Mouse (Mus musculus) retina, adult 2 months (tissue): ENCODE results near the gene Mre11a.

Experiments used
- DNase-seq: peaks from one replicate; pipeline ENCODE4 v3.0.0-alpha.2; 2012; ENCODE audit warnings: low read depth, low spot score

Gene Mre11a

DNA sequence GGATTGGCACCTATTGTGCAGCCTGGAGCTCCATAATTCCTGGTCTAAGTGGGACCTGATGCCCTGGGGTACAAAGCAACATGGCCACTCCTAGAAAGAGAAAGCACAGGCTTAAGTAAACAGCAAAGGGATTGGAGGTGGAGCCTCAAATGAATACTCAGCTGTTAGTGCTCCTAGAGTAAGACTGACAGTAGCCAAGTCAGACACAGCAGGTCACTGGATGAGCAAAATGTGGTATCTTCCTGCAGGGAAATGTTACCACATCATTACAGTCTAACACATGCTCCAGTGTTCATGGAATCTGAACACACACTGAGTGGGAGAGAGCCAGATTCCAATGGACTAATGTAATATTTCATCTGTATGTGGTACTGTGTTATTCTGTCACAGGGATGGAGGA is 36.9 kb downstream of the Mre11a start:
- DNase-seq: no peak

DNA sequence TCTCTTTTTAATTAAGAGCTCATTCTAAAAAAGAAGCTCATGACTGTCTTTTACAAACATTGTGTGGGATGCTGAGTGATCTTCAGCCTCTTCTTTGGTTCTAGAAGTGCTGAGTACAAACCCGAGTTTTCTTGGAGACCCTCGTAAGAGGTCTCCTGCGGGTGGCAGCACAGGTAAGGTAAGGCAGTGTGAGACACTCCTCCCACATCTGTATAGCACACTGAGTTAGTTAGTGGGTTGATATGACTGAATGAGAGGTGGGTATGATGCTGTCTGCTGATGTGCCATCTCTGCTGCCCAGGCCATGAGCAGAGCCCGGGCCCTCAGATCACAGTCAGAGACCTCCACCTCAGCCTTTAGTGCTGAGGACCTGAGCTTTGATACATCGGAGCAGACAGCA is 40.4 kb downstream of the Mre11a start:
- DNase-seq: no peak

DNA sequence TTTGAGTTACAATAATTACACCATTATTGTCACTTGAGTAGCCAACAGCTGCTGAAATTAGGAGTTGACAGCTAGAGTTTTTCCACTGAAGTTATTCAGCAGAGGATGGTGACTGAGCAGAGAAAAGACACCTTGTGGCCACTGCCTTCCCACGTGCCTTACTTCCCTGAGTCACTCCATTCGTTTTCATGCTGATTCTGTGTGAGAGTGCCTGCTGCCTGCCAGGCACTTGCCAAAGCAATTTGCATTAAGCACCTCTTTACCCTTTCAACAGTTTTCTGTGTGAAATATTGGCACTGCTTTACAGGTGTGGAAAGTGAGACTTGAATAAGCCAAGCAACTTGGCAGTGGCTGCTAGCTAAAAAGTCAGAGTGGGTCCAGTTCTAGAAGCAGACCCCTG is 43.4 kb downstream of the Mre11a start:
- no peak for DNase-seq

DNA sequence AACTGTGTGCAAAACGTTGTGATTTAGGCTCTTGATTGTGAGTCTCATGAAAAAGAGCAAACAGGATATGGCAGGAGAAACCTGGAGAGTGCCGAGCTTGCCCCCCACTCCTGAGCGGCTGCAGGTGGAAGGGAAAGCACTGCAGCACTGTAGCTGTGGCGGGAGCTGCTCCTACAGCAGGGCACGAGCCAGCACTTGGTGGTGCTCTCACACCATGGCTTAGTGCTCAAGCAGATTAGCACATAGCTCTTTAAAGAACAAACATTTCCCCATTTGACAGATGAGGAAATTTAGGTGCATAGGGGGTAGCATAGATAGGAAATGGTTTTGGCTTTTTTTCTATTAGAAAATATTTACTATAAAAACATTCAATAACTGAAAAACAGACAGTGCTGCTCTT is 47.6 kb downstream of the Mre11a start:
- no peak for DNase-seq

- no peak for DNase-seq
Observed at GRCm38 (mm10) chr9:14835335-14836075, 51.1 kb downstream of the Mre11a start.

GRCm38 (mm10) chr9:14839527-14839926 is 55.1 kb downstream of the Mre11a start:
- no peak for DNase-seq

DNA sequence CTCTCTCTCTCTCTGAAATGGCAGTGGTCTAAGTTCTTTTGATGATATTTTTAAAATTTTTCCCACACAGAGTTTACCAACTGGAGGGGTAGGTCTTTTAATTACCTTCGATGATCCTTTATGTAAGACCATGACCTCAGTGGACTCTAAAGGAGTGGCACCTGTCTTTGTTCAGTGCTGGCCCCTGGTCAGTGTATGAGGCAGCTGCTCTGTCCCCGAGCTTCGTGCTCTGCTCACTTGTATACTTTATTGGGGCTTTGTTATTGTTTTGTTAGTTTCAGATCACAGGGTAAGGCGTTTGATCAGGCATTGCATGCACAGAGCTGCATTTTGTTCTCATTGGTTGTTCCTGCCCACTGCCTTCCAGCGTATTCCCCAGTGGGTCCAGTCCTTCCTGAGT is 55.5 kb downstream of the Mre11a start:
- DNase-seq: no peak

GRCm38 (mm10) chr9:14841878-14842761 is 57.7 kb downstream of the Mre11a start:
- no peak for DNase-seq

- DNase-seq: no peak
Observed at GRCm38 (mm10) chr9:14843311-14843857, 58.9 kb downstream of the Mre11a start.

GRCm38 (mm10) chr9:14843901-14844300 is 59.4 kb downstream of the Mre11a start:
- DNase-seq: no peak

- DNase-seq: no peak
Observed at GRCm38 (mm10) chr9:14846428-14846827, 62.0 kb downstream of the Mre11a start.

GRCm38 (mm10) chr9:14848267-14848935 is 63.9 kb downstream of the Mre11a start:
- DNase-seq: no peak

GRCm38 (mm10) chr9:14854585-14854984 is 70.1 kb downstream of the Mre11a start:
- DNase-seq: no peak

DNA sequence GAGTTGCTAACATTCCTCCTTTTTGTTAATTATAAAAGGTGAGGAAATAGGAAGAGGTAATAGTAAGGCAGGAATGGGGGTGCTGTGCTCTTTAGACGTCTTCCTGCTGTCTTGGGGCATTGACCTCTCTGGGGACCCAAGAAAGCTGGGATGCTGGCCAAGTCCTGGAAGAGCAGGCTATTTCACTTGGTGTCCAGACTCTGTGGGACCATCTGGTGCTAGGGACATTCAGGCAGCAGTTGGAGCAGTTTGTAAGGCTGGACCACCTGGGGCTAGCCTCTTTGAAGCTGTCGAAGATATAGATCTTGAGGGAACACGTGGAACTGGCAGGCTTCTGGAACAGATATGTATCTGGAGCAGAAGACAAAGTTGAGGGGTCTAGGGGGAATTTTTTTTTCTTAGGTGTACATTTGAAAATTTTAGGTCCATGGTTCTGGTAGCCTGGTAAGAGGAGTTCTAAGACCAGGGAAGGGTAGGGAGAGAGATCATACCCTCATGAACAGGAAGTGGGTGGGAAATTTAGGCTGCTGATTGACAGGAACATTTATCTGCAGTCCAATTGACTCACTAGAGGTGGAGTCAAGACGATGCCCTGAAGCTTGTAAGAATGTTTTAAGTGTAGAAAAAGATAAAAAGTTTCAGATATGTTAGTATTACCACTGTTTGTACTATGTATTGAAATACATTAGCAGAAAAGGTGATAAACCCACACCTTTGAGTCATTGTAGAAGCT is 72.6 kb downstream of the Mre11a start:
- no peak for DNase-seq

- no peak for DNase-seq
Observed at GRCm38 (mm10) chr9:14858170-14858706, 73.8 kb downstream of the Mre11a start.

DNA sequence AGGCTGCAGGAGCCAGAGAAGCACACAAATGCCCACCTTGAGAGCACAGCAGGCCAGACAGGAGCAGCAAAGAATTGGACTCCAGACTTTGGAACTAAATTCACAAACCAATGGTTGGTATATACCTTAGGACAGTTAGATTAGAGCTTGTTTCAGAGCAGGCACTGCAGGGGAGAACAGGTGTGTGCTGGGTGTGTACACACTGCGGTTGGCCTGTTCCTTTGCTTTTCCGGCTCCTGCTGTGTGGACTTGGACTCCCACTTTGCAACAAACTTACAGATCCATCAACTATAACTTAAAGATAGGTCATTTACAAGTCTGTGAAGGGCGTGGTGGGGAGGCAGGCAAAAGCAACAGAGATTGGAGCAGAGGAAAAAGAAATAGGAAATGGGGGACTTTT is 74.3 kb downstream of the Mre11a start:
- no peak for DNase-seq

DNA sequence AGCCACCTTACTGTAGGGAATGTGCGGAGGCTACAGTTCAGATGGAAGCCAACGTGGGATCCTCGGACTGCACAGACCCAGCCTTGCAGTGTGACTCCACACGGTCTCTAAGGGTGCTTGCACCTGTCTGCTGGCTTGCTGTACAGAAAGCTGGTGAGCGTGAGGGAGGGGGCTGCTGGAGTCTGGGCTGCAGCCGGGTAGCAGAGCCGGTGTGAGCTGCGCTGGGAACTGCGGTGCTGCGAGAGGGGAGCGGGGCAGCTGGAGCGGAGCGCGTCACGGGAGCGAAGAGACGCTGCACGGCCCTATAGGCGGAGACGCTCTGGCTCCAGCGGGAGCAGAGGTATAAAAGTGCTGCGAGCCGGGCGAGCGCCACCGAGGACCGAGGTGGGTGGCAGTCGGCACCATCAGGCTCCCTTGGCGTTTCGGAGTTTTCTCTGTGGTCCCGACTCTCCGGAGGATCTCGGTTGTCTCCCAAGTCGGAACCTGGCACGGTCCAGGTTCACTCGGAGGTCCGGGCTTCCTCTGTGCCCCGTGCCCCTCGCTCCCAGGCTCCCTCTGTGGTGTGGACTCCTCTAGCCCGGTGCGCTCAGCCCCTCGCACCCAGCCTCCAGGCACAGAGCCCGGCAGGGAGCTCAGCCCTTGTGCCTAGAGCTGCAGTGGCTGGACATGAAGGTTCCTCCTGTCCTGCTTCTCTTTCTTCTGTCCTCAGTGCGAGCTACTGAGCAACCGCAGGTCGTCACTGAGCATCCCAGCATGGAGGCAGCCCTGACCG is 75.6 kb downstream of the Mre11a start, which contains the start of gene Gpr83:
Gene Gpr83 (plus strand): TSS at position 343 of the 772 bp plus-strand sequence.
- no peak for DNase-seq

- no peak for DNase-seq
Observed at GRCm38 (mm10) chr9:14863126-14863525, 78.7 kb downstream of the Mre11a start.

DNA sequence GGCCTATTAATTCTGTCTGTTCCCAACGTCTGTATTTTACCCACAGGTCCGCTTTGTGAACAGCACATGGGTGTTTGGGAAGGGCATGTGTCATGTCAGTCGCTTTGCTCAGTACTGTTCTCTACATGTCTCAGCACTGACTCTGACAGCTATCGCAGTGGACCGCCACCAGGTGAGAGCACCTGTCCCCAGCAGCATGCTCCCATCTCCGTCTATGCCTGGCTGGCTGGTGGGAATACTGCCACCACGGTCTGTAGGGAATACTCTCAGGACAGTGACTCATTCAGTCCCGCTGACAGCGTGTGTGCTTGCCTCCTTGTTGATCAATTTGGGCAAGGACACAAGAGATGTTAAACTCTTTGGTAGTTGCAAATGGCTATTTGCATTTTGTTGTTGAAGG is 80.3 kb downstream of the Mre11a start:
- no peak for DNase-seq

DNA sequence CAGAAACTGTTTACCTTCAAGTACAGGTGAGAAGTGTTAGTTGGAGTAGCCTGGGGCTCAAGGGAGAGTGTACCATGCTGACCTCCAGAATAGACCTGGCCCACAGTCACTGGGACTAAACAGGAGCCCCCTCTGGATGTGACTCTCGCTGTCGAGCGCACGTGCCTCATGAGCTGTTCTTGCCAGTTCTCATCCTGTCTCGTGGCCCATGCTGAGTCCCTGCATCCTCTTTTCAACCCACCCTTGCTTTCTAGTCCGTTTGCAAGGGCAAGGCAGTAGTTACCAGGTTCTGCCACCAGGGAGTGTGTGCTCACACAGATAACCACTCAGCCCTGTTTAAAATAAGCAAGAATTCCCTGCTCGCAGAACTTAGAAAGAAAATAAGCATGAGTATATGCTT is 82.5 kb downstream of the Mre11a start:
- DNase-seq: no peak
